Mouse (Mus musculus) limb, embryonic 13.5 days (tissue): ENCODE results near the gene Olfr554. TPM values are rescaled to one million over a fixed set of nuclear protein-coding genes. Genes with fewer than 3 reads are reported as not detected.
"Not testable (repeated sequence)": the region's sequence is repeated elsewhere in the genome, so short reads cannot be mapped to it uniquely, and the experiment has no call there.

Source experiments
- ATAC-seq: fragments of 200-750 bp; cut with Nextera tagmentation; 2 replicates; pipeline ENCODE4 v1.8.0; 2017; ENCODE audit warnings: low read depth, moderate number of reproducible peaks, moderate TSS enrichment; ENCODE audit not compliant: low FRiP score
- H3K27ac ChIP-seq: fragments of 300-500 bp; sonication (generic); 2 replicates; pipeline ENCODE4 v1.5.1; 2015; ENCODE audit warnings: inconsistent platforms, mild to moderate bottlenecking, moderate library complexity
- H3K27me3 ChIP-seq: fragments of 300-500 bp; sonication (generic); 2 replicates; pipeline ENCODE4 v1.6.1; 2015; ENCODE audit warnings: mild to moderate bottlenecking, inconsistent platforms
- H3K36me3 ChIP-seq: fragments of 300-500 bp; sonication (generic); 2 replicates; pipeline ENCODE4 v1.6.1; 2015; ENCODE audit warnings: inconsistent platforms, mild to moderate bottlenecking, moderate library complexity
- H3K4me1 ChIP-seq: fragments of 300-500 bp; sonication (generic); 2 replicates; pipeline ENCODE4 v1.6.1; 2015; ENCODE audit warnings: inconsistent platforms
- H3K4me2 ChIP-seq: fragments of 300-500 bp; sonication (generic); replicated peaks from 2 replicates; pipeline ENCODE4 v1.6.1; 2015; ENCODE audit warnings: inconsistent platforms, mild to moderate bottlenecking, moderate library complexity
- H3K4me3 ChIP-seq: fragments of 300-500 bp; sonication (generic); 2 replicates; pipeline ENCODE4 v1.5.1; 2015; ENCODE audit warnings: moderate library complexity, mild to moderate bottlenecking, inconsistent platforms
- H3K9ac ChIP-seq: fragments of 300-500 bp; sonication (generic); 2 replicates; pipeline ENCODE4 v1.6.1; 2015; ENCODE audit warnings: mild to moderate bottlenecking, inconsistent platforms
- H3K9me3 ChIP-seq: fragments of 300-500 bp; sonication (generic); 2 replicates; pipeline ENCODE4 v1.6.1; 2016; ENCODE audit warnings: inconsistent platforms
- WGBS: fragments of 180-500 bp; shearing (Covaris S2); methylation state at CpG from one replicate; pipeline ENCODE4 v1.1.7; 2015; 5-methylcytosine and 5-hydroxymethylcytosine counted together
- polyA plus RNA-seq: library from polyadenylated mRNA; unstranded; fragments of >200 nt; fragmentation: Nextera tagmentation; extraction: Ambion mirVana; gene quantifications from 2 replicates; pipeline ENCODE4 v1.2.1, GENCODE M21; 2015

Olfr554 gene
- polyA plus RNA-seq, result not detected in 2 replicates

DNA sequence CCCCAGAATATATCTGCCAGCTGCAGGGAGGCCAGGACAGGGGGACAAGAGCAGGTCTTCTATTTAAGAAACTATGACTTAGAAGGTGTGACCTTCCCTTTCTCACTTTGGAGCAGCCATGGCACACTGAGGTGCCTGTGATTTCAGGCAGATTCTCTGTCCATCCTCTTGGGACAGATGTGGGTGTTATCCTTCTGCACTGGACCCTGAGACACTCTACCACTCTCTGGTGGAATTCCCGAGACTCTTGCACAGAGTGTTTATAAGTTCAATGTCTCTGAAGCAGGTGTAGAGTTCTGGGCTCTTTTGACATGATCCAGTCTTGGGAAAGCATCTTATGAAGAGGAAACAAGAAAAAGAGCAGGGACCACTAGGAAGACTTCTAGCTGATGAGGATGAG is at the start of gene Olfr554:
Gene Olfr554 (plus strand): TSS at position 301 of the 400 bp plus-strand sequence.
- Histone ChIP-seq H3K36me3 (no peaks in the 10 kb centered on the region), H3K27ac (no peak within 1 kb of the TSS), H3K9ac (no peak within 1 kb of the TSS), H3K9me3 (no peaks in the 10 kb centered on the region), H3K4me1 (no peaks in the 10 kb centered on the region), H3K4me3 (no peak within 1 kb of the TSS), H3K4me2 (no peak within 1 kb of the TSS), H3K27me3 (no peaks in the 10 kb centered on the region)
- 72% methylated on average over 1 of the region's 1 CpGs for WGBS
- no peak for ATAC-seq

DNA sequence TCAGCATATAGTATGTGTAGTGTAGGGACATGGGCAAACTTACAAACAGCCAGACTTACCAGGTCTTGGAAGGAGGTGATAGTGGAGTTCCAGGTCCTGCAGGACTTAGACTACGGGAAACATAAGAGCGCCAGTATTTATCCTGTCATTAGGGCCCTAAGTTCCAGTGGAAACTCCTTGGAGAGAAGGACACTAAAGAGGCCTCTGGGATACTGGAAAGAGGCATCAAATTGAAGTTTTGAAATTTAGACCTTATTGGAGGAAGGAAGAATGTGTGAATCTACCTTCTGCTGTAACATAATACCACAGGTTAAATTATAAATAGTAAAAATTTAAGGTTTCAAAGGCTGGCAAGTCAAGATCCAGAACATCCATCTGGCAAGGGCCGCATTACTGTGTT is 46.4 kb upstream of the Olfr554 start, which contains the start of gene Olfr551:
Gene Olfr551 (minus strand): TSS at position 101 of the 400 bp plus-strand sequence.
- H3K36me3 ChIP-seq, result no peaks in the 10 kb centered on the region
- H3K9me3 ChIP-seq, result no peaks in the 10 kb centered on the region
- no peak within 1 kb of the TSS for H3K9ac ChIP-seq
- no peaks in the 10 kb centered on the region for H3K27me3 ChIP-seq
- no peaks in the 10 kb centered on the region for H3K4me1 ChIP-seq
- ATAC-seq, result no peak
- no peak within 1 kb of the TSS for H3K4me3 ChIP-seq
- H3K4me2 ChIP-seq, result no peak within 1 kb of the TSS
- WGBS, result 86% methylated on average over 3 of the region's 3 CpGs
- H3K27ac ChIP-seq, result no peak within 1 kb of the TSS

DNA sequence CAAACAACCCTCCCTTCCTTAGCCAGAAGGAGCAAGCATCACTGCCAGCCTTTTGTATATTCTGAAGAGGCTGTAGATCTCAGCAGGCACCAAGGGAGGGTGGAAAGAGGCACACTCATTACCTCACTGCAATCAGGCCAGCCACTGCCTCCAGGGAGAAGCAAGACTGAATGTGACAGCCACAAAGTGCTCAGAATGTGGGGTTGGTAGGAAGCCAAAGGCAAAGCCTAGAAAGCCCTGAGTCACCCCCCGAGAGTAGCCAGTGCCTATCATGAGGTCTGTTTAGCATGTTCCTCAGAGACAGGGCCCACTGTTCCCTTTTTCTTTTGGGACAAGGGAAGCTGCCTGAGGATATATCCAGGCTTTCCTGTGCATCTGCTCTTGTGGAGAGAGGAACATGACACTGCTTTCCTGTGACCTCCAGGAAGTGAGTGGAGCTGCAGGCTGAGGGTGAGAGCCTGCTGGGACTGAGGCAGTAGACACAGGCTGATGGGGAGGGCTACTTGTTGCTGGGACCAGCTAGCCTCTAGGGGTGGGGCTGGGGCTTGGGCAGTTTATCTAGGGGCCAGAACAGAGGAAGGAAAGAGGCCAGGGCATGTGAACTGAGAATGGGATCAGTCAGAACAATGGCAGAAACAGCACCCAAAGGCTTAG is 40.7 kb upstream of the Olfr554 start, which contains the start of gene Olfr552:
Gene Olfr552 (plus strand): TSS at position 393 of the 654 bp plus-strand sequence.
- Histone ChIP-seq H3K27me3 (no peaks in the 10 kb centered on the region), H3K9me3 (no peaks in the 10 kb centered on the region), H3K4me2 (no peak within 1 kb of the TSS), H3K36me3 (no peaks in the 10 kb centered on the region), H3K4me3 (no peak within 1 kb of the TSS), H3K27ac (no peak within 1 kb of the TSS), H3K9ac (no peak within 1 kb of the TSS), H3K4me1 (no peaks in the 10 kb centered on the region)
- 77% methylated on average over 1 of the region's 1 CpGs for WGBS
- no peak for ATAC-seq

DNA sequence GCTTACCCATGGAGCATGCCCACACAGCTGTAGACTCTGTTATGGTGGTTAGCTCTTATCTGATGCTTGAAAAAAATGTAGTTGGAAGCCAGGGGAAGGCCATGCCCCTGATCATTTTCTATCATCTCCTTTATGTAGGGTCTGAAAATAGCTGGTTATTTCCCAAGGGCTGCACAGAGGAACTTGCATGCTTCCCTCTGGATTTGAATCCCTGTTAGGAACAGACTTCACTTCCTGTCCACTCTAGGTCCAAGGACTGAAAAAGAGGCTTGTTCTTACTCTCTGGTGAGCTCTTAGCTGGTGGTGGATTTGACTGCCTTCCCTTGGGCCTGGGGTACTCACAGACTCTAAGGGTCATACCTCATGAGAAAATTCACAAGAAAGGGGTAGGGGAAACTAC is 20.1 kb upstream of the Olfr554 start, which contains the start of gene Olfr553:
Gene Olfr553 (minus strand): TSS at position 101 of the 400 bp plus-strand sequence.
- Histone ChIP-seq H3K4me1 (no peaks in the 10 kb centered on the region), H3K27me3 (no peaks in the 10 kb centered on the region), H3K9ac (no peak within 1 kb of the TSS), H3K4me2 (no peak within 1 kb of the TSS), H3K36me3 (no peaks in the 10 kb centered on the region), H3K4me3 (no peak within 1 kb of the TSS), H3K27ac (no peak within 1 kb of the TSS), H3K9me3 (no peaks in the 10 kb centered on the region)
- ATAC-seq, result no peak

DNA sequence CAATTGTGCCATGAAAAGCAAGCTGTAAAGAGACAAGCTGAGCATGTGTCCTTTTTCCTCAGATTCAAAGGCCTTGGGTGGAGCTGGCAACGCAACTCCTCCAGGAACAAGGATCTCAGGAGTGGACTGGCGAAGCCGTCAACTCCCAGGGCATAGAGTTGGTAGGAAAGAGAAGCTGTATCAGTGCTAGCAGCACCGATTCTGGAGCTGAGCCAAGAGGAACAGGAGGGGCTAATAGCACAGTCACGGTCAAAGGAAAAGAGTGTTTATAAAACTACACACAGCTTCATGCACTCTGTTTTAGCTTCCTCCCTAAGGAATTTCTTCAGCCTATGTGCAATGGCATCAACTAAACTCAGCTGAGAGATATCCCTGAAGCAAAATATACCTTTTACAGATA is 18.6 kb upstream of the Olfr554 start:
- ATAC-seq, result no peak
- 64% methylated on average over 5 of the region's 5 CpGs for WGBS
- H3K4me3 ChIP-seq, result no peak overlapping the region
- H3K4me2 ChIP-seq, result no peak overlapping the region
- H3K27me3 ChIP-seq, result no peaks in the 10 kb centered on the region
- H3K36me3 ChIP-seq, result no peaks in the 10 kb centered on the region
- H3K4me1 ChIP-seq, result no peaks in the 10 kb centered on the region
- no peaks in the 10 kb centered on the region for H3K9me3 ChIP-seq
- H3K9ac ChIP-seq, result no peak overlapping the region
- H3K27ac ChIP-seq, result no peak overlapping the region

DNA sequence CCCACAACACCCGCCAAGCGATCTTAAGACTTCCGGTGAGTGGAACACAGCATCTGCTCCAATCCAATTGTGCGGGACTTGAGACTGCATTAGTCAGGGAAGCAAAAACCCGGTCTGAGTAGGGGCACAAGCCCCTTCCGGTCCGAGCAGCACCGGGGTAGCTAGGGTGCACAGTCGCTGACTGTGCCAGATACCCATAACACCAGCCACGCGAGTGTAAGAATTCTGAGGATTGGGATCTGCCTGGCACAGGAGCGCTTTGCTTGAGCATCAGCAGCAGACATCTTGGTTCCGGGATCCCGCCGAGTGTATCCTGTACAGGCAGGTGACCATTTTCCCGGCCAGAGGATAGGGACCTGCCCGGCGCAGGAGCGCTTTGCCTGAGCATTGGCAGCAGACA is 17.9 kb upstream of the Olfr554 start:
- not testable (repeated sequence) for ATAC-seq, H3K27me3 ChIP-seq, H3K36me3 ChIP-seq, H3K27ac ChIP-seq, H3K9ac ChIP-seq, H3K9me3 ChIP-seq, H3K4me2 ChIP-seq, H3K4me1 ChIP-seq, H3K4me3 ChIP-seq
- 86% methylated on average over 19 of the region's 19 CpGs for WGBS

DNA sequence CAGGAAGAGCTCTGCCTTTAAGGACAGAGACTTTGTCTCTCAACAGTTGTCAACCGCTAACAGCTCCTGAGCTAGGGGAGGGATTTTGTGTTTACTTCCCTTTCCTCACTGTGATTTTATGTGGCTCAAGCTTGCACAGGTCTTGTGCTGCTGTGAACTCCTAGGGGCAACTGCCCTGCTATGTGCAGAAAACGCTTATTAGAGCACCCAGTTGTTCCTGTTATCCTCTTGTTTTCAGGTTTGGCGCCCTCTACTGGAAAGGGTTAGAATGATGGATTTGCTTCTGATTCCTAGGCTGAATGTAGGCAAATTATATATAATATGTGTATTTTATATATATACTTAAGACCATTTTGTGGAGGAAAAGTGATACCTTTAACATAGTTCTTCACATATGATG is 1.6 kb upstream of the Olfr554 start:
- no peaks in the 10 kb centered on the region for H3K4me1 ChIP-seq
- H3K27ac ChIP-seq, result no peak overlapping the region
- H3K27me3 ChIP-seq, result no peaks in the 10 kb centered on the region
- no peaks in the 10 kb centered on the region for H3K36me3 ChIP-seq
- WGBS, result 32% methylated on average over 3 of the region's 3 CpGs
- ATAC-seq, result no peak
- H3K9me3 ChIP-seq, result no peaks in the 10 kb centered on the region
- no peak overlapping the region for H3K4me2 ChIP-seq
- no peak overlapping the region for H3K4me3 ChIP-seq
- no peak overlapping the region for H3K9ac ChIP-seq

DNA sequence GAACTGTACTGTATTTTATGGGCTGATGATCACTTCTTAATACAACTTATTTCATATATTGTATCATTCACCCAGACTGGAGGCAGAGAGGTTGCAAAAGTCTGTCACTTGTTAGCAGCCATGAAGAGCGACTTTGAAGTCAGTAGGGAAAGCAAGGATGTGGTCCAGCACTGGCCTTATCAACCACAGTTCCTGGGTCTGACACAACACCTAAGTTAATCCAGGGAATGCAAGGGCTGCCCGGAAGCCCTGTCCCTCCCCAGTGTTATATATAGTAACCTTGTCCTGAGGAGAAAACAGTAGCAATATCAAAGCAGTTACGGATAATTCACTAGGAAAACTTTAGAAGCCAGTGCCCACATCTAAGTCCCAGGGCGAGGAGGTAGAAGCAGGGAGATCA is 6.7 kb downstream of the Olfr554 start:
- H3K9ac ChIP-seq, H3K36me3 ChIP-seq, H3K27me3 ChIP-seq, H3K27ac ChIP-seq, H3K4me2 ChIP-seq, H3K4me1 ChIP-seq, H3K4me3 ChIP-seq, ATAC-seq, H3K9me3 ChIP-seq: not testable (repeated sequence)
- 78% methylated on average over 4 of the region's 4 CpGs for WGBS

DNA sequence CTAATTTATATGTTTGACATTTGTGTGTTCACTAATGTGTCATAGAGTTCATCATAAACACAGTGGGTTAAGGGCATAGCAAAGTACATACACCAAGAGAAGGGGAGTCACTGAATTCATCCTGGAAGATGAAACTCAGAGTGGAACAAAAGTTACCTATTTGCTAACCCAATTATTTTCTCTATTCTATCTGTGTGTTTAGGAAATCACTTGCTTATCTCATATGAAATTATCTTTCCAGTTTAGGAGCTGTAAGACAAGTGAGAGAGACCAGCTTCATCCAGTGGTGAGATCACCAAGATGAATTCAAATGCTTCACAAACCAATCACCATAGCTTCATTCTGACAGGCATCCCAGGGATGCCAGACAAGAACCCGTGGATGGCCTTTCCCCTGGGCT is 20.3 kb downstream of the Olfr554 start, which contains the start of gene Olfr555:
Gene Olfr555 (plus strand): TSS at position 301 of the 400 bp plus-strand sequence.
- H3K36me3 ChIP-seq, result no peaks in the 10 kb centered on the region
- H3K9me3 ChIP-seq, result no peaks in the 10 kb centered on the region
- H3K4me1 ChIP-seq, result no peaks in the 10 kb centered on the region
- ATAC-seq, result no peak
- 83% methylated on average over 1 of the region's 1 CpGs for WGBS
- no peak within 1 kb of the TSS for H3K9ac ChIP-seq
- H3K4me3 ChIP-seq, result no peak within 1 kb of the TSS
- H3K4me2 ChIP-seq, result no peak within 1 kb of the TSS
- no peak within 1 kb of the TSS for H3K27ac ChIP-seq
- H3K27me3 ChIP-seq, result no peaks in the 10 kb centered on the region

DNA sequence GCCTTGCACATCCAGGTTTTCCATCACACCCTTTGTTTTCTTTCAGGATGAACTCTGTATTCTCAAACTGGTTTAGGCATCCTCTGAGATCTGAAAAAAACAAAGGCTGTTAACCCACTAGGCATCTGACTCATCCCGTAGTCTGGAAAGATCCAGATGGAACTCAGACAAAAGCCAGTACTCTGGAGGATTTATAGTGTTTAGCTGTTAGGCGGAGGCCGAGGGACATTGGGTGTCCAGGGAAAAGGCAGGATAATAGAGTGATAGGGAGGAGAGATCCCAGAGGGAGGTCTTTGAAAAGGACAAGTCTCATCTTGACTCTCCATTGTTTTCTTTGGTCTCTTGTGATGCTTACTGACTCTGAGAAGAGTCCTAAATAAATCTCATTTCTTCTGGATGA is 26.4 kb downstream of the Olfr554 start, which contains the start of gene Olfr556:
Gene Olfr556 (plus strand): TSS at position 301 of the 400 bp plus-strand sequence.
- Histone ChIP-seq H3K4me1 (no peaks in the 10 kb centered on the region), H3K9ac (no peak within 1 kb of the TSS), H3K4me2 (no peak within 1 kb of the TSS), H3K36me3 (no peaks in the 10 kb centered on the region), H3K9me3 (no peaks in the 10 kb centered on the region), H3K27ac (no peak within 1 kb of the TSS), H3K4me3 (no peak within 1 kb of the TSS), H3K27me3 (no peaks in the 10 kb centered on the region)
- 67% methylated on average over 3 of the region's 3 CpGs for WGBS
- no peak for ATAC-seq

DNA sequence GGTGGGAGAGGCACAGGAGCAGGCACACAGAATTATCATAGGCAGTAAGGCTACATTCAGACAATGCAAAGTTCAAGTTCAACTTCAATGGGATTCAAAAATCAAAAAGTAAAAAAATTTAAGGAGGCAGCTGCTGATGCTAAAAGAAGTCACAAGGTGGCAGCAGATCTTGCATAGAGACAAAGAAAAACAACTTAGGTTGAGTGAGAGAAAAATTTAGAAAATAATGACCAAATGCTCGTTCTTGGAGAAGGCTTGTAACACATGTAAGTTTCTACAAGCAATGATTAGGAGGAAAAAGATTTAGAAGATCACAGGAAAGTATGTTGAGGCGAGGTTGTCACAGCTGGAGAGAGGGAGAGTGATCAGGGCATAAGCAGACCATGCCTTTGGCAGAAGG is 27.1 kb downstream of the Olfr554 start:
- Histone ChIP-seq H3K27ac (no peak overlapping the region), H3K4me3 (no peak overlapping the region), H3K9ac (no peak overlapping the region), H3K36me3 (no peaks in the 10 kb centered on the region), H3K4me2 (no peak overlapping the region), H3K9me3 (no peaks in the 10 kb centered on the region), H3K4me1 (no peaks in the 10 kb centered on the region), H3K27me3 (no peaks in the 10 kb centered on the region)
- 30% methylated on average over 2 of the region's 2 CpGs for WGBS
- ATAC-seq, result no peak

DNA sequence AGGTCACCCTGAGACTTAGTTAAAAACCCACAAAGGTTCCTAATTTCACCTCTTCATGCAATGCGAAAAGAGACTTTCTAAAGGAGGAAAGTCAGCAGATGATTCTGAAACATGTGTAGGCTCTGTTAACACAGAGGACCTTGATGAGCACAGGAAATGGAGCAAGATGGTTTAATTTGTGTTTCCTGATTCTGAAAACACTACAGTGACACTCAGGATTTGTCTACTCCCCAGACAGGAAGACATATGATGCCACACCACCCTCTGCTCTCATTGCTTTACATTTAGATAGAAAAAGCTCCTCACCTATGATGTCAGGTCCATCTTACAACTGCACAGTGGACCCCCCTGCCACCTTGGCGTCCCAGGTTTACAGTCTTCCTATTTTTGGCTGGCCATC is 38.0 kb downstream of the Olfr554 start:
- Histone ChIP-seq H3K9me3 (no peaks in the 10 kb centered on the region), H3K4me1 (no peaks in the 10 kb centered on the region), H3K4me3 (no peak overlapping the region), H3K36me3 (peaks cover 17% of the 10 kb centered on the region), H3K27me3 (no peaks in the 10 kb centered on the region), H3K27ac (no peak overlapping the region), H3K4me2 (no peak overlapping the region), H3K9ac (no peak overlapping the region)
- WGBS, result 79% methylated on average over 2 of the region's 2 CpGs
- ATAC-seq, result no peak

DNA sequence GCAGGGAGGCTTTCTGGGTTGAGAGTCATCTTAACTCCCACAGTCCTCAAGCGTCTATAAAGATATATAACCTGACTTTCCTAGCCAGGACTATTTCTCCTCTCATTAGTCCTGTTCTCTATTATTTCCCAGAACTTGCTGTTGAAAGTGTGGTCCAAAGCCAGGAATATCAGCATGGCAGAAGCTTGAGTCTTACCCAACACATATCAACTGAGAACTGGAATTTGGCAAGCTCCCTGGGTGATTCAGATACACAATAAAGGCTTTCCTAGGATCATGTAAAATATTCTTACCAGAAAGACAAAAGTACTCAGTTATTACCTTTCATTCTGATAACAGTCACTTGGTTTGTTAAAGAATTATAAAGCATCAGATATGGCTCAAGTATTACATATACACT is 43.7 kb downstream of the Olfr554 start:
- no peaks in the 10 kb centered on the region for H3K9me3 ChIP-seq
- no peak overlapping the region for H3K9ac ChIP-seq
- no peak overlapping the region for H3K4me3 ChIP-seq
- H3K4me1 ChIP-seq, result no peaks in the 10 kb centered on the region
- 88% methylated on average over 1 of the region's 1 CpGs for WGBS
- no peak overlapping the region for H3K27ac ChIP-seq
- peaks cover 23% of the 10 kb centered on the region for H3K36me3 ChIP-seq
- no peak for ATAC-seq
- no peaks in the 10 kb centered on the region for H3K27me3 ChIP-seq
- H3K4me2 ChIP-seq, result no peak overlapping the region
